Mouse (Mus musculus): ENCODE results near the gene Nlgn2. TPM values are rescaled to one million over a fixed set of nuclear protein-coding genes. Genes with fewer than 3 reads are reported as not detected.

The Nlgn2 gene
- total RNA-seq, 4 experiments from 2014 or later, result 189 to 200 (median 199) TPM

DNA sequence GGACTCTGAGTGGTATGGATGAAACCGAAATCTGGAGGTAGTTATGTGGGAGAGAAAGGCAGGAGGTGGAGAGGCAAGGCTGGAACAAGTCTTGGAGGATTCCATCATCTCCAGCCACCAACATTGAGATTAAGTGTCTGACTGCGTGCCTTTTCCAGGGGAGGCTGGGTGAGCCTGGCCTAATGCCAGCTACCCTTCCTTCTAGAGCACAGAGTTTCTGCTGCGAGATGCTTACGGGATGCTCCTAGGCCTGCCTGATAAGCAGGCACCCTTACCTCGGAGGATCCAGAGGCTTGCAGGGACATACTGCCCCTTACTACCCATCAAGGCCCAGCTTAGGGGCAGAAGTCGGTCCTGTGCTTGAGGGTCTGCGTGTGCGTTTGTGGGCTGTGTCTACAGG lies 4.0 kb downstream of the Nlgn2 start:
- DNase-seq (ENCODE audit: low spot score in 2 of 2), result no peak

DNA sequence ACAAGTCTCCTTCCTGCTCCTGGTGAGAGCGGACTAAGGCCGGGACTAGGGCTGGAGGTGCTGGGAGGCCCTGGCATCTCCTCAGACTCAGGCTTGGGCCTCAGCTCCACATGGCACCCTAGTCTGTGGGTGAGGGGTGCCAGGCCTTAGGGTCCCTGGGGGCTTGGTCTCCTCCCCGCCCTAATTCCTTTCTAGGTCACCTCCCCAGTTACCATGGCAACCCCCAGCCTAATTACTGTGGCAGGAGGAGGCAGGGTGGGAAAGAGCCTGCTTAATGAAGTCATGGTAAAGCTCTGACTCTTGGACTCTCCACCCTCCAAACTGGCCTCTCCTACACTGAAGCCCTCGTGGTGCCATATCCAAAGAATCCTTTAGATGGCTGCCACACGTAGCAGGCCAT lies 8.8 kb downstream of the Nlgn2 start:
- no peak for DNase-seq (ENCODE audit: low spot score in 2 of 2)

DNA sequence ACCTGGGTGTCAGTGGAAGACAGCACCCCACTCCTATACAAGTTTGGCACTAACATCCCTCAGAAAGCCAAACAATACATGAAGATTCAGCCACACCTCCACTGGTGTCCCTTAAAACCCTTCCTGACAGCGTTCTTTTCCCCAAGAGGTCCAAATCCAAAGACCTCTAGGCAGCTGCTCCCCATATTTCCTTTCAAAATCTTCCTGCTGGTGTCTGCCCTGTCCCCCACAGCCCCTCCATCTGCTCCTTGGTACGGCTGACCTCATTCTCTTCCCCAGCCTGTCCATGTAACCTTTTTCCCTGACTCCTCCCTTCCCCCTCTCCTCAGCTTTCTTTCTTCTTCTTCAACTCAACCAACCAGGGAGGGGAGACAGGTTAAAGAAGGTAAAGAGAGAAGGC lies 14.1 kb downstream of the Nlgn2 start:
- no peak for DNase-seq (ENCODE audit: low spot score in 2 of 2)

DNA sequence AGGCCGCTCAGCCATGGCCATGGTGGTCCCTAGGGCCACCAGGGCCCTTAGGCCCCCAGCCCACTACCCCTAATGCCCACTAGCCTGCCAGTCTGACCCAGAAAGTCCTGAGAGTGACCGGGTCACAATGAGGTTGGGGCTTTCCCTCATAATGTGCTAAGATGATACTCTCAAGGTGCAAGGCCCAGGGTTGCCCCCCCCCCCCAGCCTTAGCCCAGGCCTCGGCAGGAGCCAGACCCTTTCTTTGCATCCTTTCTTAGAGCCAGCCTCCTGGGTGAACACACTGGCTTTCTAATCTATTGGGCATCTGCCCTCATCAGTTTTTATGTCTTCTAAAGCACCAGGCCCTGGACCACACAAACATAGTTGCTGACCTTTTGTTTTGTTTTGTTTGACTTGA lies 15.5 kb downstream of the Nlgn2 start, which contains the start of gene Spem1:
Gene Spem1, minus strand, starts transcription at position 101 of the 400 bp plus-strand sequence.
- no peak for DNase-seq (ENCODE audit: low spot score in 2 of 2)

DNA sequence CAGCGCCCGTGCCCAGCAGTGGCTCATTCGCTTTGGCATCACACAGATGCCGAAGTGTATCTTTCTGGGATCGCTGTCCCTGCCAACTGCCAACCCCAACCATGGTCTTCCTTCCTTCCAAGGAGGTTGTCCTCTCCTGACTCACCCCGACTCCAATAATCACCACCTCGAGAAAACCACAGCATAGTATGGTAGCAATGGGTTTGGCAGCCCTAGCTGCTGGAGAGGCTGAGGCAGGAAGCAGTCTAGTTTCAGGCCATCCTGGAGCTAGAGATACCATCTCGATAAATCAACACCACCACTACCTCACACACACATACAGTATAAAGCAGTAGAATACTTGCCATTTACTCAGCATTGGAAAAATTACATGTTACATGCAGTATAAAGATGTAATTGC lies 18.7 kb downstream of the Nlgn2 start:
- no peak for DNase-seq (ENCODE audit: low spot score in 2 of 2)

DNA sequence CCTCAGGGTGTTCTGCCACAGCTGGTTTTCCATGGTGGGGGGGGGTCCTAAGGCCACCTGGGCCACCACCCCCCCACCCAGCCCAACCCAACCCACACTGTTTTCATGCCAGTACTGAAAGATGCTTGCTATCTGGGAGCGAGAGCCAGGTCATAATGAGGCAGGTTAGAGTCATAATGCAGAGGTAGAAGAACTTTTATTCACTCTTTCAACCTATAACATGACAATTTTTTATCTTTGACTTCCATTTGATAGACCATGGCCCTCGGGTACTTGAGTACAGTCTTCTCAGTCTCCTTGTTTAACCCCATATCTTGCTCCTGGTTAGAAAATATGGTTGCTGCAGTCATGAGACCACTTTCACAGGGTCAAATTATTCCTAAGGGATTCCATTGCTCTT lies 19.2 kb downstream of the Nlgn2 start, which contains the start of gene Spem2:
Gene Spem2, minus strand, starts transcription at position 101 of the 400 bp plus-strand sequence.
- DNase-seq (ENCODE audit: low spot score in 2 of 2), result no peak

DNA sequence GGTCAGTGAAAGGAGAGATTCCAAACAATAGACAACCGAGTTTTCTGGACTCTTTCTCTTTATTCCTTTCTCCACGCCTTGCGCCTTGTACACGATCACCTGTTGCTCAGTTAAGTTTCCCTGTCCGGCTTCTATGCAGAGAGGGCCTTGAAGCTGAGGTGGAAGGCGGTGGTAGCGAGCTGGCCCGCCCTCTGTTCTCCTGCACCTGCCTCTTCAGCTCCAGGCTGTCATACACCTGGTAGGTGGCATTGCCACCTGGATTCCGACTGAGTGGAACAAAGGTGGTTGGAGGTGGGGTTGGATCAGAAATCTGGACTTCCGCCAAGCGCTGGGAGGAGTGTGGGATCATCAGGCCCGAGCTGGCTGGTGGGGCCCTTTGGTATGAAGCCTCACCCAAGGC lies 21.1 kb downstream of the Nlgn2 start:
- DNase-seq (ENCODE audit: low spot score in 2 of 2), result no peak

DNA sequence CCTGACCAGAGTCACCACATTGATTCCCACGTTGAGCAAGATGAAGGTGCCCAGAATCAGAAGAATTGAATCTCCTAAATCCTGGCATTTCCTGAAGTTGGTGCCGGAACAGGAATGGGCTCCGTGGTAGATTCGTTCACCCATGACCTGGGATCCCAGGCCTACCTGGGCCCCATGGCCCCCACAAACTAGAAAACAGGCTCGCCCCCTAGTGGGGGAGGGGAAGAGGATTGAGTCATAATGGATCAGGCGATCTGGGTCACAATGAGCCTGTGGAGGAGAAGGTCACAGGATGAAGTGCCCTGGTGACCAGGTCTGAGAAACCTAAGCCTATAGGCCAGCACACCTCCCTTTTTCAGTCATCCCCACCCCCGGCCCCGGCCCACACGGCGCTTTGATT lies 22.4 kb downstream of the Nlgn2 start, which contains the start of gene Gm39566:
Gene Gm39566, minus strand, starts transcription at position 144 of the 400 bp plus-strand sequence.
- DNase-seq (ENCODE audit: low spot score in 2 of 2), result no peak

DNA sequence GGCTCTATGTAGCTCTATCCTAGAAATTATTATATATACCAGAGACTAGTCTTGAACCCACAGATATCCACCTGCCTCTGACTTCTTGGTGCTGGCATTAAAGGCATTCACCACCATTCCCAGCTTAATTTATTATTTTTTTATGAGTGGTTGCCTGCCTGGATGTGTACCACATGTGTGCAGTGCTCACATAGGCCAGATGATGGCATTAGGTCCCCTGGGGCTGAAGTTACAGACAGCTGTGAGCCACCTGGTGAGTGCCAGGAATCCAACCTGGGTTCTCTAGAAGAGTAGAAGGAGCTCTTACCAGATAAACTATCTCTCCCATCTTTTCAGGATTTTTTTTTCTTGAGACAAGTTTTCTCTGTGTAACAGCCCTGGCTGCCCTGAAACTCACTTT lies 27.3 kb downstream of the Nlgn2 start:
- DNase-seq (ENCODE audit: low spot score in 2 of 2), result no peak

DNA sequence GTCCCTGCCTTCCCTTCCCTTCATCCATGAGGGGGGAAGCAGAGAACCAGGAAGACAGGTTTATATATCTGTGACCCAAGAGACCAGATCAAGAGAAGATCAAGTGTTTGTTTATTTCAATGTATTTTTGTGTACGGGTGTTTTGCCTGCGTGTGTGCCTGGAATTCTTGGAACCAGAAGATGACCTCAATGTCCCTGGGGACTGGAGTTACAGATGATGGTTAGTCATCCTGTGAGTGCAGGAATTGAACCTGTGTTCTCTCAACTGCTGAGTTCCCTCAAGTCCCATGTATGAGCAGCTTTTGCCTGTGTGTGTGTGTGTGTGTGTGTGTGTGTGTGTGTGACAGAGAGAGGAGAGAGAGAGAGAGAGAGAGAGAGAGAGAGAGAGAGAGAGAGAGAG lies 29.9 kb downstream of the Nlgn2 start:
- DNase-seq (ENCODE audit: low spot score in 2 of 2), result no peak

DNA sequence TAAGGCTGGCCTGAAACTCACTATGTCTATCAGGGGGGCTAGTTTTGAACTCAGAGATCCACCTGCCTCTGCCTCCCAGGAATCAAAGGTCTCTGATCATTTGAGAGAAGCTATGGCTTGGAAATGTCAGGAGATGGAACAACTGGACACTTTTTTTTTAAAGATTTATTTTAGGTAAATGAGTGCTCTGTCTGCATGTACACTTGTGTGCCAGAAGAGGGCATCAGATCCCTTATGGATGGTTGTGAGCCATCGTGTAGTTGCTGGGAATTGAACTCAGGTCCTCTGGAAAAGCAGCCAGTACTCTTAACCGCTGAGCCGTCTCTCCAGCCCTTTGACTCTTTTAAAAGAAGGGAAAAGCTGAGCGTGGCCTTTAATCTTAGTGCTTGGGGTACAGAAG lies 31.2 kb downstream of the Nlgn2 start:
- no peak for DNase-seq (ENCODE audit: low spot score in 2 of 2)

DNA sequence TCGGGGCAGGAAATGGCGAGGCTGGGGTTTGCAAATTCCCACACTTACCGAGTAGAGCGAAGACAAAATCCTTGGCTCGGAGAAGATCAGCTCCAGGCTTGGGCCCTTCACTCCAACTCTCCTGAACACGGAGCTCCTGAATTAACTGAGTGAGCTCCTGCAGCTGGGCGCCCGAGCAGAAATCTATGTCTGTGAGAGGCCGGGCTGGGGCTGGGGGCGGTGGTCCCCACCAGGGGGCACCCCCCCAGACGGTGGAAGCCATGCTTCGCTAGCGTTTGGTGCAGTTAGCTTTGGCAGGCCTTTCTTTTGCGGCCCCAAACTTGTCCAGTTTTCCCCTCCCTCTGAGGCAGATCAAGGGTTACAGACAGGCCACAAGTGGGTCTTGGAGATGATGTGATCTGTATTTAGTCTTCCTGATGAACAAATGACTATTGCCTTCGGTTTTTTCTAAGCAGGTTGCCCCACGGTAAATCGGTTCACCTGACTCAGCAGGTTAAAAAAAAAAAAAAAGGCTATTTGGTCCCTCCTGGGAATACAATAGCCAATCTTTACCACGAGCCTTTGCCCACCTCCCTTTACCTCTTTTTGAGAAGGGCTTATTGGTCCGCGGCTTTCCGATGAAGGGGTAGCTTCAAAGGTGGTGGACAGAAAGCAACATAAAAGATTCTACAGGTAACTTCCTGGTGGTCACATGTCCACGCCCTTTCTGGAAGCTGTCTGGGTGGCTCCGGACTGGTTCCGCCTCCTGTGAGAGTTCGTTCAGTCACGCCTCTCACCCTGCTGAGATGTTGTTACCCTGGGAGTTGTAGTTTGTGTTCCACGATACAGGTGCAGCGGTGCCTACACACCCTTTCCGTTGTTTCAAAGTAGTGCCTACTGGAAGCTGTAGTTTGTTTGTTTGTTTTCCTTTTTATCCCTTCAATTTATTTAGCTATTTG lies 32.3 kb downstream of the Nlgn2 start, which contains the start of gene Tmem102:
Gene Tmem102, minus strand, starts transcription at position 653 of the 938 bp plus-strand sequence.
- no peak for DNase-seq (ENCODE audit: low spot score in 2 of 2)

DNA sequence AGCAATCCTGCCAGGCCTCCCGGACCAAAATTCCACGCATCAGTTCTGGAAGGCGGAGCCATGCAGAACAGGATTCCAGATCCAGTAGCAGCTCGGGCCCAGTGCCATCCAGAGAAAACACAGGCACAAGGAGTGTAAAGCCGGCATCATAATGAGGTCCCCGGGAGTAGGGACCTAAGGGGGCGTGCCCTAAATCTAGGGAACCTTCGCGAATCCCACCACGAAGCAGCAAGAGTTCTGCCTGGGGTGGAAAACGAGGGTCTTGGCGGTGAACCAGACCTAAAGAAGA lies 33.0 kb downstream of the Nlgn2 start:
- no peak for DNase-seq (ENCODE audit: low spot score in 2 of 2)

DNA sequence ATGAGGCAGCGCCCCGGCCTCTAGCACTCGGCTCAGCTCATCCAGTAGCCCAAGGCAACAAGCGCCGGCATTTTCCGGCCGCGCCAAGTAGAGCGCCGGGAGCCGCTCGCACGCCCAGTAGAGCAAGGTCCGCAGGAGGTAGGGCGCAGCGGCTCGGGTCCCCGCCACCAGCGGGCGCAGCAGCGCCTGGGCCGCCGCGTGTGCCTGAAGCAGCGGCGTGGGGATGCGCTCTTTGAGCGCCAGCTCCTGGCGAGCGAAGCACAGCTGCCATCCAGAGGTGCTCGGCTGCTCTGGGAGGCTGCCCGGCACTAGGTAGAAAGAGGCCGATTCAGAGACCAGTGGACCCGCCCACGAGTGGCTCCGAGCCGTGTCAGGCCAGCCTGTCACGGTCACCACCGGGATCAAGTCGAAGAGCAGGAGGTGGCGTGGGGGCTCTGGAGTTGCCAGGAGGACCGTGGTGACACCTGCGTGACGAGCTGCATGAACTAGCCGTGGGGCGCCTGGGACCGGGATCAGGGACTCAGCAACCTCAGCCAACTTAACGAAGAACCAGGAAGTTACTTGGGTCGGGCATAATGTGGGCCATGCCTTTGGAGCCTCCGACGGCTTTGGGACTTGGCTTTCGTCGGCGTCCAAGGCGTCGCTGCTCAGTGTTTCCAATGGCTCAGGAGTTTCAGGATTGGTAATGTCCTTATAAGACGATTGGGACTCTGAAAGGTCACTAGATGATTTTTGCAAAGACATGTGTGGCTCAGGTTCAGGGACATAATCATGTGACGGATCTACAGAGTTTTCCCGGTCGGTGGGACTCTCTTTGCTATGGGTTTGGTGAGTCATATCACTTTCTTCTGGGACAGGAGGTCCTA lies 33.6 kb downstream of the Nlgn2 start:
- DNase-seq (ENCODE audit: low spot score in 2 of 2), result peak in 1 of 2 experiments; percentile 60

DNA sequence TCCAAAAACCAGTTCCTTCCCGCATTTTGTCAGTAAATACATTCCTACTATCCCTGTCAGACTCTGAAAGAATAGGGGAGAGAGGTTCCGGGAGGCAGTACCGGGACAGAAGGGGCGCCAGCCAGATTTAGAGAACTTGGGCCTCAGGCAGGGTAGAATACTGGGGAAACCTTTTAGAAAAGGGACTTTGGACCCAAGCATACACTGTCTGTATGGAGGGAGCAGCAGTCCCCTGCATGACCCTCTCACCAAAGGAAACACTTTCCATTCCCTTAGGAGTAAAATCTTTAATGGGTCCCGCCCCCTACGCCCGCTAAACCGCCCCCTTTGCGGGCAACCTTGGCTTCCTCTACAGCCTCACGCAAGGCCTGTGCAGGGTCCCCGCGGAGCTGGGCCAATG lies 34.3 kb downstream of the Nlgn2 start:
- no peak for DNase-seq (ENCODE audit: low spot score in 2 of 2)

DNA sequence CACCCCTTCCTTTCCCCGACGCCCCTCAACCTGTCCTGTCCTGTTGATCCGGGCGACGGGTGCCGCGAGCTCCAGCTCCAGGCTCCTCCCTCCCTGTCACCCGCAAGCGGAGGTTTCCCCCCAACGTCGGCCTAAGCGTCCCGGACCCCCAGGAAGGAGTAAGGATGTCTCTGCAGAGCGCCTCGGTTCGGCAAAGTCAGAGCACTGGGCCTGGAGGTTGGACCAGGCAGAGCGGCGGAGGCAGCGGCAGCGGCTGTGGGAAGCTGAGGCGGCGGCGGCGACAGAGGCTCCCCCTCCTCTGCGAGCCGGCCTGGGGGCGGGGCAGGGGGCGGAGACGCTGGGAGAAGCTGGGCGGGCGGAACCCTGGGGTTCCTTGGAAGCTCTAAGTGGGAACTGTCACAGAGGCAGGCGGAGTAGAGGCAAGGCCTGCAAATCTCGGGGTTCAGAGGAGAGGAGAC lies 34.9 kb downstream of the Nlgn2 start:
- peak; percentile 53 to 66 for DNase-seq (ENCODE audit: low spot score in 2 of 2)

DNA sequence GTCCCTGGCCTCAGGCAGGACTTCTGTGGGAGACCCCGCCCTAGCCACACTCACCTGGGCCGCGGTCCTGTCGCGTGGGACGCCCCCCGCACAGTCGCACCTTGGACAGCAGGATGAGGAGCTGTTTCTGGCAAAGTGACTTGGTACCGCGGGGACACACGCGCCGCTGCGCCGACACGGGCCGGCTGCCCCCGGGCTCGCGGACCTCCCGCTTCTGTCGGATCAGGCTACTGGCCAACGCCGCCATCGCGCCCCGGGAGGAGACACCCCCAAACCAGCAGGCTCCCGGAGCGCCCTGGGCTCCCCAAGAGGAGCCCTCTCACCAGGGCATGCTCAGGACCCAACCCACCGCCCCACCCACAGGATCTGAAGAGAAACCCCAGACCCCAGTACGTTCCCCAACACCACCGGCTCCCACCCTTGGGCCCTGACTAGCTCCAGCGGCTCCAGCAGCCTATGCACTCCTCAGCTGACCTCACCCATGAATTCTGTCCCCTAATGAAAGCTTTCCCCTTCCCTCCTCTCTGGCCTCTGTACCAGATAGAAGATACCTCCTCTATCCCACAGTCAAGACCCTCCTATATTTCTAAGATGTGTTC lies 36.1 kb downstream of the Nlgn2 start, which contains the start of gene Fgf11:
Gene Fgf11, minus strand, starts transcription at position 479 of the 599 bp plus-strand sequence.
- no peak for DNase-seq (ENCODE audit: low spot score in 2 of 2)

DNA sequence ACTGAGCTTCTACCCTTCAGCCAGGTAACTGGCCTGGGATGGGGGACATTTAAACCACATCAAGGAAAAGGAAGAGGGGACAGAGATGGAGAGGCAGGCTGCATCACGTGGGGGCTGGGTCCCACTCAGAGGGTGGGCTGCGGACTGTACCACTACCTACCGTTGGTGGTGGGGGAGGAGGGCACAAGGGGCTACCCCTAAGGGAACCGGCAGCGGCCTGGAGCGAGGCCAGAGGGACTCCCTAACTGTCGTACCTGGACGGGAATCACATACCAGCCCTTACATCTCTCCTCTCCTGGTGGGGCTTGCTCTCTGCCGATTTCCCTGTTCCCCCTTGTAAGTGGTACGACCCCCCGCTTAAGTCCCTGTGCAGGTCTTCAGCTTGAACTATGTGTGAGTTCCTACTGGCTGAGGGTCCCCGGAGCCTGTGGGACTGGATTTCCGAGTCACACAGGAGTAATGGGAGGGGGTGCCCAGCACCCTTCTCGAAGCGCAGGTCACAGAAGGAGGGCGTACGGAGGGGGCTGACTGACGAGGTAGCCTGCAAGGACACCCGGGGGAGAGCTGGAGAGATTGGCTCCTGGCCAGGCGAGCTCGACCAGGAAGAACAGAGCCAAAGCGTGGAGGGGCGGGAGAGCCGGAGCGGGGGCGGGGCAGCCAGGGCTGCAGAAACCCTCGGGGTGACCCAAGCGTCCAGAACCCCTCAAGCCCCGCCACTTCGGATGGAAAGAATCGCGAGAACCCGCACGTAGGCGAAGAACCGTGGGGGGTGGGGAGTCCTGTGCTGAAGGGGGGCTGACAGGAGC lies 37.0 kb downstream of the Nlgn2 start:
- peak in 1 of 2 experiments; percentile 25 for DNase-seq (ENCODE audit: low spot score in 2 of 2)

DNA sequence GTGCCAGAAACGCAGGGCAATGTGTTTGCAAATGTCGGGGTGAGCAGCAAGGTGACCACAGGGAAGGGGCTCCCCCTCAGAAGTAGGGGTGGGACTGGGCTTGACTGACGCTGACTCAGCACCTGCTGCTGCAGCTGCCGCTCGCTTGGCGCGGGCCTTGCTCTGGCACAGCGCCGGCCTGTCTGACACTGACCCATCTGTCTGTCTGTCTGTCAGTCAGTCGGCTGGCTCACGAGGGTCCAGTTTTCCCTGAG lies 37.5 kb downstream of the Nlgn2 start:
- peak in 1 of 2 experiments; percentile 39 for DNase-seq (ENCODE audit: low spot score in 2 of 2)

DNA sequence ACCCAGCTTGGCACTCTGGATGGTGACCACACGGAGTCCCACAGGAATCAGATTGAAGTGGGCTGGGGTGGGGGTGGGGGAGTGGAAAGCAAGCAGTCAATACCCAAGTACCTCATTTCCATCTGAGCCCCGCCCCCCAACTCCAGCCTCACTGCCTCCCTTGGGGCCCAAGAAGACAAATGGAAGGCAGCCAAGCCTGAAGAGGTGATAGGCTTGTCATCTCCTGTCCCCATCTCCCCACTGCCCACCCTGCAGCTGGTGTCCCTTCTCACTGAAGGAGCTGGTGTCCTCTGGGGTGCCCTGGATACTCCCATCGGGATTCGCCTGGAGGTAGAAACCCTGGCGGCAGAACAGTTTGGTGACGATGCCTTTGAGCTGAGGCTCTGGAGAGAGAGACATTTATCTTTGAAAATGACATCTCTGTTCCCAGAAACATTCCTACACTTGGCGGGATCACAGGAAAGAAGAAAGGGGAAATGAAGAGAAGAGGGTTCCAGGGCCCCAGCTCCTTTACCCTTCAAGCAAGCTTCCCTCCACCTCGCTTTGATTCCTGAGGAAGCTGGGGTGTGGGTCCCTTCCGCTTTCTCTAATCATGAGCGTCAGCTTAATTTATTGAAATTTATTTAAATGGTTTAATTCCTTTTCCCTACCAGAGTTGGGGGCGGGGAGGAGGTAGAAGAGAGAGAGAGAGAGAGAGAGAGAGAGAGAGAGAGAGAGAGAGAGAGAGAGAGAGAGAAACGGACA lies 38.0 kb downstream of the Nlgn2 start:
- DNase-seq (ENCODE audit: low spot score in 2 of 2), result no peak

Measured in layer of hippocampus, adult 8-10 months (tissue).